Mouse (Mus musculus): ENCODE results near the gene Bola1. TPM values are rescaled to one million over a fixed set of nuclear protein-coding genes. Genes with fewer than 3 reads are reported as not detected.
A peak's percentile ranks its signal among the peaks of the same experiment; 100 is the strongest.
"Not testable (repeated sequence)": the region's sequence is repeated elsewhere in the genome, so short reads cannot be mapped to it uniquely, and the experiment has no call there.

Bola1 gene
- total RNA-seq, 2 experiments from 2014 or later: 18.2 to 19.4 TPM

GRCm38 (mm10) chr3:96226695-96227648, 7.5 kb upstream of the Bola1 start:
- DNase-seq (ENCODE audit: low spot score in 2 of 2): no peak

GRCm38 (mm10) chr3:96225421-96225820, 5.9 kb upstream of the Bola1 start:
- no peak for DNase-seq (ENCODE audit: low spot score in 2 of 2)

GRCm38 (mm10) chr3:96222774-96223173, 3.3 kb upstream of the Bola1 start:
- DNase-seq (ENCODE audit: low spot score in 2 of 2): no peak

GRCm38 (mm10) chr3:96221640-96222038, 2.1 kb upstream of the Bola1 start:
- DNase-seq (ENCODE audit: low spot score in 2 of 2): no peak

DNA sequence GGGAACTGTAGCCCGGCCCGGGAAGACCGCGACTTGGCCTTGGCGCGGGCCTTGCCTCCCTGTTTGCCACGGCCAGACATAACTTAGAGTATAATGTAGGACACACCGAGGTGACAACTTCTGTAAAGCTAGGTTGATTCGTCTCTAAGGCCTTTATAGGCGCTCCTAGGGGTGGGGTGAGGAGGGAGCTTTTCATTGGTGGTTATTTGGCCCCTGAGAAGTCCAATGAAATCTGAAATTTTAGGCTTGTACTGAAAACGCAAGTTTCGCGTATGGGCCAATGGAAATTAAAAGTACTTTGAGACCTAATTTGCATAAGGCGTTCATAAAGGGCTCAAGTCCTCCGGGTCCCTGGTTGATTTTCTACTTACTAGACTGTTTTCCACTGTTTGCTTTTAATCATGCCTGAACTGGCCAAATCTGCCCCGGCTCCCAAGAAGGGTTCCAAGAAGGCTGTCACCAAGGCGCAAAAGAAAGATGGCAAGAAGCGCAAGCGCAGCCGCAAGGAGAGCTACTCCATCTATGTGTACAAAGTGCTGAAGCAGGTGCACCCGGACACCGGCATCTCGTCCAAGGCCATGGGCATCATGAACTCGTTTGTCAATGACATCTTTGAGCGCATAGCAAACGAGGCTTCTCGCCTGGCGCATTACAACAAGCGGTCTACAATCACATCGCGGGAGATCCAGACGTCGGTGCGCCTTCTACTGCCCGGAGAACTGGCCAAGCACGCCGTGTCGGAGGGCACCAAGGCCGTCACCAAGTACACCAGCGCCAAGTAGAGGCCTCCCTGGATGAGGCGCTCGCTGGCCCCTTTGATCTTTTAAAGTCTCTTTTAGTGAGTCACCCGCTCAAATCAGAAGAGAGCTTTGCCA, 1.5 kb upstream of the Bola1 start, which contains the start of the genes Hist2h2ac and Hist2h2be:
Gene Hist2h2ac, minus strand, starts transcription at position 116 of the 875 bp plus-strand sequence.
Gene Hist2h2be, plus strand, starts transcription at position 355 of the 875 bp plus-strand sequence.
- peak; percentile 89 to 94 for DNase-seq (ENCODE audit: low spot score in 2 of 2)

DNA sequence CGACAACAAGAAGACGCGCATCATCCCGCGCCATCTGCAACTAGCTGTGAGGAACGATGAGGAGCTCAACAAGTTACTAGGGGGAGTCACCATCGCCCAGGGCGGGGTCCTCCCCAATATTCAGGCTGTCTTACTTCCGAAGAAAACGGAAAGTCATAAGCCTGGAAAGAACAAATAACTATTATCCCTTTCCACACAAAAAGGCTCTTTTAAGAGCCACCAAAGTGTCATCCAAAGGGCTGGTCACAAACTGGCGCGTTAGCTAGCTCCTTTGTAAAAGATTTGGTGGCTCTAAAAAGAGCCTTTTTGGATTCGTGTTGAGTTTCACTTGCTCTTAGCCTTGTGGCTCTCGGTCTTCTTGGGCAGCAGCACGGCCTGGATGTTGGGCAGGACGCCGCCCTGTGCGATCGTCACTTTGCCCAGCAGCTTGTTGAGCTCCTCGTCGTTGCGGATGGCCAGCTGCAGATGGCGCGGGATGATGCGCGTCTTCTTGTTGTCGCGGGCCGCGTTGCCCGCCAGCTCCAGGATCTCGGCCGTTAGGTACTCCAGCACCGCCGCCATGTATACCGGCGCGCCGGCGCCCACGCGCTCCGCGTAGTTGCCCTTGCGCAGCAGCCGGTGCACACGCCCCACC, 739 bp upstream of the Bola1 start:
- not testable (repeated sequence) for DNase-seq (ENCODE audit: low spot score in 2 of 2)

DNA sequence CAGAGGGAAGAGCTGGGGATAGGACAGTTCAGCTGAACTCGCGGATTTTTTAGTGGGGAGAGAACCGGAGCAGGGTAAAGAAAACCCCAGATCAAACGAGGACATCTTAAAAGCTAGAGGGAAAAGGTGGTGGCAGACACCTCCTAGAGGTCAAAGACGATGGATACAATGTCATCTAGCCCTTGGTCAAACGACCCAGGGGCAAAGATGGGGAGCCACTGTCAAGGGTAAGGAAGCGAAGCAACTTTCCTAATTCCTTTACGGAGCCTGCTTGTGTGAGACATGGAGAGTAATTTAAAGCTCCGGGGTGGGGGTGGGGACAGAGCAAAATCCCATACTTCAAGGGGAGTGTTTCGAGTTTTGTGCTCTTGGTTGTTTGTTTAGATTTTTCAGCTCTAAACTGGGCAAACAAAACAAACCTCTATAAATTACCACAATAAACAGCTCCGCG, 293 bp downstream of the Bola1 start:
- DNase-seq (ENCODE audit: low spot score in 2 of 2): no peak

DNA sequence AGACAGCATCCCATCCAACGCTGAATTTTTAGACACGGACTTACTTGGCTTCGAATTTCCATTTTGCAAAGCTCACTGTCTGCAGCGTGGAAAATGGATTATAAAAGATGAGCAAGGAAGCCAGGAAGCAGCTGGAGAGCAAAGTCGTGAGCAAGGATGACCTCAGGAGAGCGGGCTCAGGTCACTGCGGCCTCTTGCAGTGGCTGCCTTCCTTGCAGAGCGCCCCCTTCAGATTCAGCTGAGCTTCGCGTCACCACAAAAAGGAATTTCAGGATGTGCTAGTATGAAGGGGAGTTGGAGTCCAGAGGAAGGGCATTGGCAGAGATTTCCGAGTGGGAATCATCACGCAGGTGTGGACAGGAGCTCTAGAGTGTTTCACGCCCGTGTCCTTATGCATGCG, 10.3 kb downstream of the Bola1 start:
- no peak for DNase-seq (ENCODE audit: low spot score in 2 of 2)

- no peak for DNase-seq (ENCODE audit: low spot score in 2 of 2)
Observed at GRCm38 (mm10) chr3:96207819-96208218, 11.7 kb downstream of the Bola1 start.

- DNase-seq (ENCODE audit: low spot score in 2 of 2): no peak
Observed at GRCm38 (mm10) chr3:96199731-96200130, 19.8 kb downstream of the Bola1 start.

GRCm38 (mm10) chr3:96198601-96199251, 20.8 kb downstream of the Bola1 start:
- not testable (repeated sequence) for DNase-seq (ENCODE audit: low spot score in 2 of 2)

GRCm38 (mm10) chr3:96198181-96198580, 21.3 kb downstream of the Bola1 start:
- no peak for DNase-seq (ENCODE audit: low spot score in 2 of 2)

- DNase-seq (ENCODE audit: low spot score in 2 of 2): peak; percentile 92 to 96
Observed at GRCm38 (mm10) chr3:96197129-96197749, 22.3 kb downstream of the Bola1 start.

DNA sequence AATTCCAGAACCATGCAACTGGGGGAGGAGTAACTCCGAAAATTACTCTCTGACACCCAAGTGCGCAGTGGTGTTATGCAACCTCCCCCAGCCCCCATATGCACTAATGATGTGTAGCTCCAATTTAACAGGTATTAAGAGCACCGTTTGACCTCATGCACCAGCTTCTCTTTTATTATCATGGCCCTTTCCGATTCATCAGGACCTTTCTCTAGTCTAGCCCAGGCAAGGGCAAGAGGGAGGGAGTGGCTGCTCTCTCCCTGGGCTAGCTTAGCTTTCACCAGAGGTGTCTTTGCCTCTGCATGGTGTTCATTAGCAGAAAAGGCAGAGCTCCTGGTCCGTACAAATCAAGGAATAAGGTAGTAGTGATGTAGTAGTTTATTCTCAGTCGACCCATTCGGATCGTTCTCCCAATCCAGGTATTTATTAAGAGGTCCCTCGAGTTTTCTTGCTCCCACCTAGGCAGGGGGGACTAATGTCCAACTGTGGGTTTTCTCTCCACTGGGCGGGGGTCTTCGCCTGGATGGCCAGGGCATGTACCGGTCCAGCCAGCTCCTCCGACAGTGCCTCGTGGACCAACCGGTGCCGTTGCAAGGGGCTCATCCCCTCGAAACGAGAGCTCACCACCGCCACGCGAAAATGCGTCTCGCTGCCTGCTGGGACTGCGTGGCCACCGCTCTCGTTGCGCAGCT, 22.9 kb downstream of the Bola1 start:
- peak in 1 of 2 experiments; percentile 51 for DNase-seq (ENCODE audit: low spot score in 2 of 2)

GRCm38 (mm10) chr3:96195616-96196313, 23.7 kb downstream of the Bola1 start:
- DNase-seq (ENCODE audit: low spot score in 2 of 2): no peak

- DNase-seq (ENCODE audit: low spot score in 2 of 2): no peak
Observed at GRCm38 (mm10) chr3:96194966-96195365, 24.5 kb downstream of the Bola1 start.

- DNase-seq (ENCODE audit: low spot score in 2 of 2): no peak
Observed at GRCm38 (mm10) chr3:96192977-96193376, 26.5 kb downstream of the Bola1 start.

DNA sequence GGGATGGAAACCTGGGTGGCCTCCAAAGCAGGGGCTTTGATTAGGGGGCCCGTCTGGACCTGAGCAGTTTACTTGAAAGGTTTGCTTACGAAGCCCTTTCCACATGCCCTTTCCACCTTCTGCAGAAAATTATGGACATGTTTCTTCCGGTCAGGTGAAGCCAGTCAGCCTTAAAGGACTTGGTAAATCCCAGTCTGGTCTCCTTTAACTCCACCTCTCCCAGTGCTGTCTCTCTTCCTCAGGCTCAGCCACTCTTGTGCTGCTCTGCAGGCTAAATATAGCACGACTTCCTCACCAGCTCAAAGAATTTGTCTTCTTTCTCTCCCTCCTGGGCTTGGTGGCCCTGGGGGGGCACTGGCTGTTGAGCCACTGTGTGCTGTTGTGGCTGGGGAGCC, 37.1 kb downstream of the Bola1 start:
- no peak for DNase-seq (ENCODE audit: low spot score in 2 of 2)

All from layer of hippocampus, adult 18-20 months (tissue).